Mouse (Mus musculus) brain, embryonic 14.5 days (tissue): ENCODE results near the gene Twistnb. TPM values are rescaled to one million over a fixed set of nuclear protein-coding genes. Genes with fewer than 3 reads are reported as not detected.

Source experiments
- DNase-seq: peaks from one replicate; pipeline ENCODE4 v3.0.0-alpha.2; 2011; ENCODE audit warnings: low read depth
- CTCF ChIP-seq: fragments of 200-500 bp; IDR thresholded peaks from 2 replicates; pipeline ENCODE4 v1.5.1; 2012; ENCODE audit warnings: inconsistent platforms, mild to moderate bottlenecking, moderate library complexity, borderline replicate concordance; ENCODE audit not compliant: insufficient read depth, insufficient read length; ENCODE audit errors: extremely low read depth
- POLR2A ChIP-seq: fragments of 200-500 bp; IDR thresholded peaks from 2 replicates; pipeline ENCODE4 v1.6.1; 2012; ENCODE audit warnings: mild to moderate bottlenecking, inconsistent platforms, borderline replicate concordance; ENCODE audit not compliant: poor library complexity, insufficient read depth, insufficient read length, severe bottlenecking; ENCODE audit errors: extremely low read depth
- polyA plus RNA-seq: library from polyadenylated mRNA; depleted of rRNA; stranded (reverse); fragments of >200 nt; gene quantifications from 2 replicates; pipeline ENCODE4 v1.2.3, GENCODE M21; 2012; rRNA removed

Gene Twistnb
- 9.8 and 12.7 TPM in 2 replicates for polyA plus RNA-seq

- DNase-seq: peak; percentile 98
- peak; percentile 74 for TF ChIP-seq CTCF
- TF ChIP-seq POLR2A: peak; percentile 66
These were observed at the start of gene Twistnb for GRCm38 (mm10) chr12:33429387-33430160. TSS of gene Twistnb (plus strand) at chr12:33429635.

DNA sequence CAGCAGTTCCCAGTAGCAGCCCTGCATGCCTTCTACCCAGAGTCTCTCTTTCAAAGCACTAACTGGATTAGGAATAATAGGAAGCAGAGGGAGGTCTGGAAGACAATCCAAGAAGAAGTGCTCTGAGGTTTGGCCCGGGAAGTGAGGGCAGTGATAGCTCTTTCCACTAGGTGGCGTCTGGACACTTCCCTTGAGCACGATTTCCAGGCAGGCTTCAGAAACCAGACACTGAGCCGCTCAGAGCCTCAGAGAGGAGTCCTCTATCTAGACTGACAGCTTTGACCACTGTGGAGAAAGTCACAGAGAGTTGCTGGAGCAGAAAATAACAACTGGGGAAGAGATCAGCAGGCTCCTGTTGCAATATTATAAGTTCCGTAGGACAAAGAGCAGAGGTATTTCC, 40.6 kb upstream of the Twistnb start:
- no peak for TF ChIP-seq POLR2A
- peak; percentile 87 for TF ChIP-seq CTCF
- DNase-seq: peak; percentile 88

DNA sequence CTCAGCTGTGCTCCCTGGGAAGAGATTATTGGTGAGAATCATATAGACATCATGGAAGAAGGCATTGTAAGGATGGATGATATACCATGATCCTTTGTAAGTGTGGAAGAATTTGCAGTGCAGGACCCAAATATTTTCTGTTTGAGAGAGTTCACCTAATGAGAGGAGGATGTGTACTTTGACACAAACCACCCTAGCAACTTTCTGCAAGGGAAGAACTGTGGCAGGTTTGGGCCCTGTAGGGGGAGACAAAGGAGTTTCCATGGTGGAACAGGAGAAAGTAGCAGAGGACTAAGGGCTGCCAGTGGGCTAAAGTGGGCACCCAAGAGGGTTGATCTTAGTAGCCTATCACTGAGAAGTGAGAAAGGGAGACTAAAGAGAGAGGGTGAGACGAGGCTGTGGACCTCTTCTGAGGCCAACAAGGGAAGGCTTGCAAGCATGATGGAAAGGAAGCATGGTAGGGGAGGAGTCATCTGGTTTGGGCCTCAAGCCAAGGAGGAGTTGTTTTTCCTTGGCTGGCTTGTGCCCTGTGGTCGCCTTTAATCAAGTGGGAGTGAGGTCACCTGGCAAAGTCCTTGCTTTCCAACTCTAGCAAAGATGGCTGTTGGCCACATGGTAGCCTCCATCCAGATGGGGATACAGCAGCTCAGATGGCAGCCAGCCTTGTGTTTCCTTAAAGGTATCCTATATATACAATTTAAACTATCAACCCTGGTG, 38.4 kb upstream of the Twistnb start:
- DNase-seq: no peak

DNA sequence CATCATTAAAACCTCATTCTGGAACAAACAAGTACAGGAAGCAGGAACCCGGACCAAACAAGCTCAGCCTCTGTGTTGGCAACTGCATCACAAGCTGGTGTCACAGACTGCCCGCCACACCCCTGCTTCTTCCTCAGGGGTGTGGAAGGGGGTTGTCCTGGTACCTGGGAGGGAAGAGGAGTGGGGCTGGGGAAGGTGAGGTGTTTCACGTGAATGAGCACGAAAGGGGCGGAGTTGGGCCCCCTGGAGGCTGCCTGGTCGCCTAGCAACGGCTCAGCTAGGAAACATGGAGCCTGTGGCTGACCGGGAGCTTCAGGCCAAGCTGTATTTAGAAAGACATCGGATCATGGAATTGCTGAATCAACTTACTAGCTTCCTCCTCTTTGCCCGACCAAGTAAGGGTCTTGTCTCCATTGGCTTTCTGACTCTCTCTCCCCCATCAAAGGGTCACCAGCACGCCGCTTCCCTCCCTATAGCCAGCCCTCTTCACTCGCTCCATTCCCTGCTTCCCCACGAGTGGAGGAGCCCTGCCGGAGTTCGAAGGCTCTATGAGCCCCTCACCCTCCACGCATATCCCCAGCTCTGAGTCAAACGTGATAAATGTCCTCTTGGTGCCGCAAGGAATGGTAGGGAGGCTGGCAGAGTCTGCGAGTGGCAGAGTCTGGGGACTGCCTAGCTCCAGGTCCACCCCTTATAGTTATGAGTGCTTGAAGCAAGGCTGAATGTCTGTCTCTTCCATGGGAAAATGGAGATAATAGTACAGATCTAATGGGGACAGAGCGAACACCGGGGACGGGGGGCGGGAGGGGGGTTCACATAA, 34.4 kb upstream of the Twistnb start, which contains the start of gene Efcab10:
Gene Efcab10, plus strand, starts transcription at position 51 of the 820 bp plus-strand sequence.
- DNase-seq: peak; percentile 78
- no peak for TF ChIP-seq POLR2A

More for the DNA sequence above, 38.4 kb upstream of the Twistnb start:
- TF ChIP-seq POLR2A (no peak), CTCF (no peak)

GRCm38 (mm10) chr12:33403265-33403693, 26.2 kb upstream of the Twistnb start:
- DNase-seq: no peak
- TF ChIP-seq POLR2A (no peak), CTCF (no peak)

- DNase-seq: no peak
- TF ChIP-seq POLR2A (no peak), CTCF (no peak)
These were observed 24.4 kb upstream of the Twistnb start for GRCm38 (mm10) chr12:33404996-33405395.

DNA sequence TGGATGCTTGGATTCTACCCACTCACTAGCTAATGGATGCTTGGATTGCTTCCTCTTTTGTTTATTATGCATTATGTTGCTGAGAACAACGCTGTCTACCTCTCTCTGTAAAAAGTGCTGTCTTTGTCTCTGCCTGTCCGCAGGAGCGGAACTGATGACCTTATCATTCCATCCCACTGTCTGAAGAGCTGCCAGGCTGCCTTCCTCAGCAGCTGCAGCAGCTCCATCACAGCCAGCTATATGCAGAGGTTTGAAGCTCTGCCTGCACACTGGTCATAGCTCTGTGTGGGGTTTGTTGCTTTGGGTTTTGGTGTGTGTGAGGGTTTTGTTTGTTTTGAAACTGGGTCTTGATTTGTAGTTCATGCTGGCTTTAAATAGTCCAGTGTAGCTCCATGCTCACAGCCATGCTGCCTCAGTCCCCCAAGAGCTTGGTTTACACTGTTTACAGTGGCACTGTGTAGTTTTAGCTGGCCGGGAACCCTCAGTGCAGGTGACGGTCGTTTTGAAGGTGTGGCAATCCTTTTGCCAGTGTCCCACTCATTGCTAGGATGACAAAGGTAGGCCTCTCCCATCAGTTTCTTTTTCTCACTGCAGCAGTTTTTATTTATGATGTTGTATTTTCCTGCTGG, 23.9 kb upstream of the Twistnb start:
- TF ChIP-seq POLR2A (no peak), CTCF (no peak)
- peak; percentile 43 for DNase-seq

GRCm38 (mm10) chr12:33411580-33412151, 17.8 kb upstream of the Twistnb start:
- TF ChIP-seq CTCF: no peak
- TF ChIP-seq POLR2A: no peak
- DNase-seq: peak; percentile 43

DNA sequence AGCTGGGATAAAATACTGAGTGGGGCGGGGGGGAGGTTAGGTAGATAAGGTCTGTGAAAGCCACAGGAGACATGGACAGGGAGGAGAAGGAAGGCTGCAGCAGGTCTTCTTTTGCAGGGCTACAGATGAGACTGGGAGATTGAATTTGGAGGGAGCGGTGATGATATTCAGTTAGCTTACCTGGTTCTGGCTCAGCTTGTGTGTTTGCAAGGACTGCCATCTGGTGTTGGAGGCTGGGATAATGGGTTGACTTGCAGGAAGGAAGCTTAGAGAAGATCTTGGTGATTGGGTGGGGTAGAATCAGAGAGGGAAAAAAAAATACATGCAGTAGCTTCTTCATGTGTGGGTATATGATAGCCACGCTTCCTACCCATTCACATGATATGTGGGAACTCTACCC, 5.1 kb upstream of the Twistnb start:
- DNase-seq: peak; percentile 90
- TF ChIP-seq POLR2A: no peak
- TF ChIP-seq CTCF: peak; percentile 78; the same call in 1 of the 2 replicates

GRCm38 (mm10) chr12:33427293-33427692, 2.1 kb upstream of the Twistnb start:
- TF ChIP-seq POLR2A (no peak), CTCF (no peak)
- DNase-seq: no peak

GRCm38 (mm10) chr12:33427726-33428125, 1.7 kb upstream of the Twistnb start:
- TF ChIP-seq POLR2A: no peak

More at GRCm38 (mm10) chr12:33427726-33428125, 1.7 kb upstream of the Twistnb start:
- no peak for DNase-seq
